Mouse (Mus musculus): ENCODE data around the gene Themis3. TPM values are rescaled to one million over a fixed set of nuclear protein-coding genes. Genes with fewer than 3 reads are reported as not detected.

The Themis3 gene
- polyA plus RNA-seq (2012; rRNA removed) = 12.4 and 30.1 TPM in 2 replicates

GRCm38 (mm10) chr17:66594435-66594834 is at the start of gene Themis3:
TSS of gene Themis3 (minus strand) at chr17:66594621.
- Histone ChIP-seq H3K36me3 (ENCODE audit: control insufficient read depth, insufficient read depth, low read length) (peaks cover 14% of the 10 kb centered on the region; the same call in 1 of the 2 replicates), H3K27ac (ENCODE audit: insufficient read depth, low read depth, low read length) (peak within 1 kb of the TSS; percentile 97), H3K4me3 (ENCODE audit: low read depth, low read length) (peak within 1 kb of the TSS; percentile 52), H3K4me1 (ENCODE audit: control insufficient read depth, insufficient read depth, insufficient read length, low read length) (peaks cover 22% of the 10 kb centered on the region; the same call in 1 of the 2 replicates), H3K27me3 (ENCODE audit: control insufficient read depth, insufficient read depth, low read length) (no peaks in the 10 kb centered on the region)
- WGBS = 19% methylated on average over 5 of the region's 5 CpGs
- peak; percentile 84; the same call in 1 of the 2 replicates for TF ChIP-seq POLR2A (IDR thresholded peaks at IDR 0.05; ENCODE audit: low read depth, low read length)
- TF ChIP-seq CTCF (IDR thresholded peaks at IDR 0.05; ENCODE audit: extremely low read depth, insufficient read length, insufficient replicate concordance, low read depth, low read length) = no peak

DNA sequence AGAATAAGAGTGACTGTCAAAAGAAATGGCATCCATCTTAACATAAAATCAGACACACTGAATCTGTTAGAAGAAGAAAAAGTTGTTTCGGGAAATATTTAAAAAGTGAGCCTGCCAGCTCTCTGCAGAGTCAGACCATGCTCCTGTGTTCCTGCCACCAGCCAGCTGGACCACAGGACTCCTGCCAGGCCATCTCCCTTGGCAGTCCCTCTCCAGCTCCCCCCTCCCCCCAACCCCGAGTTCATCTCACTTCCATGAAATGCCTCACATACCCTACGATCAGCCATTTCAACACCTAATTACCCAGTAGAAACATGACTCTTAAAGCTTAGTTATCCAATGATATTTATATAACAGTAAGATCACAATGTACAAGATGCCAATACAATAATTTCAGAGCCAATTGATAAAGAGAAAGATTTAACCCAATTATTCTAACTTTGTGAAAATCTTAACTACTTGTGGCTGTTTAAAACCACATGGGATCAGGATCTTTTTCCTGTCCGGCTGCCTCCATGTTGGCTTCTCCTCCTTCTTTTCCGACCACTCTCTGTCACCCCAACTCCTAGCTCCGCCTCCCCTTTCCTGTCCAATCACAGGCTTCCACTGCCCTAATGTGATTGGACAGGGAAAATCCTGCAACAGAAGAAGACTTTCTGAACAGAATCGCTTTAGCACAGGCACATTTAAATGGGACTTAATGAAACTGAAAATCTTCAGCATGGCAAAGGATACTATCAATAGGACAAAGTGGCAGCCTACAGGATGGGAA is 43.7 kb upstream of the Themis3 start:
- 86% methylated on average over 7 of the region's 7 CpGs for WGBS

GRCm38 (mm10) chr17:66619996-66620656 is 25.7 kb upstream of the Themis3 start:
- Histone ChIP-seq H3K27me3 (ENCODE audit: control insufficient read depth, insufficient read depth, low read length) (no peaks in the 10 kb centered on the region), H3K36me3 (ENCODE audit: control insufficient read depth, insufficient read depth, low read length) (no peaks in the 10 kb centered on the region), H3K4me3 (ENCODE audit: low read depth, low read length) (no peak overlapping the region), H3K27ac (ENCODE audit: insufficient read depth, low read depth, low read length) (no peak overlapping the region), H3K4me1 (ENCODE audit: control insufficient read depth, insufficient read depth, insufficient read length, low read length) (no peaks in the 10 kb centered on the region)
- WGBS = 77% methylated on average over 13 of the region's 13 CpGs
- TF ChIP-seq POLR2A (IDR thresholded peaks at IDR 0.05; ENCODE audit: low read depth, low read length) (no peak), CTCF (IDR thresholded peaks at IDR 0.05; ENCODE audit: extremely low read depth, insufficient read length, insufficient replicate concordance, low read depth, low read length) (no peak)

More for the DNA sequence above, 43.7 kb upstream of the Themis3 start:
- TF ChIP-seq CTCF (IDR thresholded peaks at IDR 0.05; ENCODE audit: extremely low read depth, insufficient read length, insufficient replicate concordance, low read depth, low read length) (no peak), POLR2A (IDR thresholded peaks at IDR 0.05; ENCODE audit: low read depth, low read length) (no peak)
- H3K36me3 ChIP-seq (ENCODE audit: control insufficient read depth, insufficient read depth, low read length) = no peaks in the 10 kb centered on the region
- no peaks in the 10 kb centered on the region for H3K27me3 ChIP-seq (ENCODE audit: control insufficient read depth, insufficient read depth, low read length)
- H3K27ac ChIP-seq (ENCODE audit: insufficient read depth, low read depth, low read length) = no peak overlapping the region
- no peaks in the 10 kb centered on the region for H3K4me1 ChIP-seq (ENCODE audit: control insufficient read depth, insufficient read depth, insufficient read length, low read length)
- H3K4me3 ChIP-seq (ENCODE audit: low read depth, low read length) = no peak overlapping the region

- 88% methylated on average over 3 of the region's 3 CpGs for WGBS
- H3K36me3 ChIP-seq (ENCODE audit: control insufficient read depth, insufficient read depth, low read length) = no peaks in the 10 kb centered on the region
- no peak overlapping the region for H3K27ac ChIP-seq (ENCODE audit: insufficient read depth, low read depth, low read length)
Measured at GRCm38 (mm10) chr17:66619255-66619826, 24.9 kb upstream of the Themis3 start.

GRCm38 (mm10) chr17:66610032-66610431 is 15.6 kb upstream of the Themis3 start:
- Histone ChIP-seq H3K4me3 (ENCODE audit: low read depth, low read length) (no peak overlapping the region), H3K27ac (ENCODE audit: insufficient read depth, low read depth, low read length) (no peak overlapping the region), H3K4me1 (ENCODE audit: control insufficient read depth, insufficient read depth, insufficient read length, low read length) (peaks cover 8% of the 10 kb centered on the region; the same call in 1 of the 2 replicates), H3K36me3 (ENCODE audit: control insufficient read depth, insufficient read depth, low read length) (no peaks in the 10 kb centered on the region), H3K27me3 (ENCODE audit: control insufficient read depth, insufficient read depth, low read length) (no peaks in the 10 kb centered on the region)
- TF ChIP-seq CTCF (IDR thresholded peaks at IDR 0.05; ENCODE audit: extremely low read depth, insufficient read length, insufficient replicate concordance, low read depth, low read length) (no peak), POLR2A (IDR thresholded peaks at IDR 0.05; ENCODE audit: low read depth, low read length) (no peak)

More at GRCm38 (mm10) chr17:66619255-66619826, 24.9 kb upstream of the Themis3 start:
- Histone ChIP-seq H3K4me1 (ENCODE audit: control insufficient read depth, insufficient read depth, insufficient read length, low read length) (no peaks in the 10 kb centered on the region), H3K4me3 (ENCODE audit: low read depth, low read length) (no peak overlapping the region), H3K27me3 (ENCODE audit: control insufficient read depth, insufficient read depth, low read length) (no peaks in the 10 kb centered on the region)
- TF ChIP-seq POLR2A (IDR thresholded peaks at IDR 0.05; ENCODE audit: low read depth, low read length) = no peak
- no peak for TF ChIP-seq CTCF (IDR thresholded peaks at IDR 0.05; ENCODE audit: extremely low read depth, insufficient read length, insufficient replicate concordance, low read depth, low read length)

DNA sequence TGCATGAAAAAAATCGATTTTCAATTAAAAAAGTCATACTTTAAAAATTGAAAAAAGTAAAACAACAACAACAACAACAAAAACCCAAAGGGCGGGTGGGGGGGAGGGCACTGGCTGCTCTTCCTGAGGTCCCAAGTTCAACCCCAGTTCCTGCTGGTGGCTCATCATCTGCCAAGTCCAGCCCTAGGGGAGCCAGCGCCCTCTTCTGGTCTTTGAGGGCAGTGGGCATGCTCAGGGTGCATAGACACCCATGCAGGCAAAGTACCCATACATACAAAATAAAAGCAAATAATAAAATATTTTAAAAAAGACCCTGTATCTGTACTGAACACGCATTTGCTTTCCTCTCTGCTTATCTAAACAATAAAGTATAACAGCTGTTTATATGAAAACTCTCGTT is 10.5 kb upstream of the Themis3 start:
- 67% methylated on average over 5 of the region's 5 CpGs for WGBS
- peaks cover 19% of the 10 kb centered on the region; the same call in 1 of the 2 replicates for H3K4me1 ChIP-seq (ENCODE audit: control insufficient read depth, insufficient read depth, insufficient read length, low read length)
- H3K27ac ChIP-seq (ENCODE audit: insufficient read depth, low read depth, low read length) = no peak overlapping the region
- H3K27me3 ChIP-seq (ENCODE audit: control insufficient read depth, insufficient read depth, low read length) = no peaks in the 10 kb centered on the region
- TF ChIP-seq CTCF (IDR thresholded peaks at IDR 0.05; ENCODE audit: extremely low read depth, insufficient read length, insufficient replicate concordance, low read depth, low read length) = peak; percentile 55; the same call in 1 of the 2 replicates
- TF ChIP-seq POLR2A (IDR thresholded peaks at IDR 0.05; ENCODE audit: low read depth, low read length) = no peak
- no peak overlapping the region for H3K4me3 ChIP-seq (ENCODE audit: low read depth, low read length)
- no peaks in the 10 kb centered on the region; the same call in 1 of the 2 replicates for H3K36me3 ChIP-seq (ENCODE audit: control insufficient read depth, insufficient read depth, low read length)

All from small intestine, adult 2 months (tissue).